Mouse (Mus musculus): ENCODE results near the gene Ppp4r1.

The Ppp4r1 gene

GRCm38 (mm10) chr17:65802026-65802425 lies 19.7 kb downstream of the Ppp4r1 start:
- no peak for DNase-seq (ENCODE audit: low spot score)

- DNase-seq (ENCODE audit: low spot score) = no peak
Measured at GRCm38 (mm10) chr17:65805966-65806365, 23.6 kb downstream of the Ppp4r1 start.

- DNase-seq (ENCODE audit: low spot score) = no peak
Measured at GRCm38 (mm10) chr17:65806416-65806815, 24.0 kb downstream of the Ppp4r1 start.

GRCm38 (mm10) chr17:65811032-65811431 lies 28.7 kb downstream of the Ppp4r1 start:
- DNase-seq (ENCODE audit: low spot score) = no peak

DNA sequence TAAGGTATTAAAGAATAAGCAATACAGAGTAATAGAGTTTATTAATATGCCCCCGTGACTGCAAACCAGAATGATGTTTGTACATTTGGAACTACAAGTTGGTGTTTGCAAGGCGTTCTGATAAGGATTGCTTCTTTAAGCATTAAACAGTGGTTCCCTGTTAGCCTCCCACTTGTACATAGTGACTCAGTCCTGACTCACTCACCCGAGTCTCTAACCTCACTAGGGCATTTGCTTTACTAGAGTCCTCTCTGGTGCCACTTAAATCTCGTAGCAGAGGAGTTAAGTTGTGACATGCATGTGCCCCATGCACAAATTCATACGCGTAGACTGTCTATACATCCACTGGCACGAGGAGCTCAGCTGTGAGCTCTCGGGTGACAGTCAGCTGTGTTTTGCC lies 31.4 kb downstream of the Ppp4r1 start:
- DNase-seq (ENCODE audit: low spot score) = no peak

DNA sequence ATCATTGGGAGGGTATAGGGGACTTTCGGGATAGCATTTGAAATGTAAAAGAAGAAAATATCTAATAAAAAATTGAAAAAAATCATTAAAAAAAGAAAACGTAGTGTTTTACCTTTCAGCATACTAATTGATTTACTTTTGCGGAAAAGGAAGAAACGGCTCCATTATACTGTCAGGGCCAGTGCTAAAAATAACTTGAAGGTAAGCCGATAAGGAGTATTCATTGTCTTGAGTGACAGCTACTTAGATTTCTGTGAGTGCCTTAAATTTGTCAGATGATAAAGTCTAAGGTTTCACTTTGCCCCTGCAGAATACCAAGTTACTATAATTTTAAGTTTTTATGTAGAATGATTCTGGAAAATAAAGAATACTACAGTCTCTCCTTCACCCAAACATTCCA lies 37.8 kb downstream of the Ppp4r1 start:
- no peak for DNase-seq (ENCODE audit: low spot score)

DNA sequence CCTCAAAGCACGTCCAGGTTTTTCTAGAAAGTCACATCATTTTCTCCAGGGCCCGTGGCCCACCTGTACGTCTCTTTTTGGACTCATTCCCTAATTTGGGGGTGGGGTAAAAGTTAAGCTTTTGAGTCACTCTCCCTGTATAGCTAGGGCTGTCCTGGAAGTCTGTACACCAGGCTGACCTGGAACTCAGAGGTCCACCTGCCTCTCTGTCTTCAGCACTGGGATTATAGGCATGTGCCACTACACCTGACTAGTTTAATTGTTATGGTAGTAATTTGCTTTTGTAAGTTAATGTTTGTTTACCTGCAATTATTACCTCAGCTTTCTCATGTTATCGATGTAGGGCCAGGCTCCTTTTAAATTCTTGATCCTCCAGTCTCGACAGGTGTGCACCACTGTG lies 40.0 kb downstream of the Ppp4r1 start:
- no peak for DNase-seq (ENCODE audit: low spot score)

DNA sequence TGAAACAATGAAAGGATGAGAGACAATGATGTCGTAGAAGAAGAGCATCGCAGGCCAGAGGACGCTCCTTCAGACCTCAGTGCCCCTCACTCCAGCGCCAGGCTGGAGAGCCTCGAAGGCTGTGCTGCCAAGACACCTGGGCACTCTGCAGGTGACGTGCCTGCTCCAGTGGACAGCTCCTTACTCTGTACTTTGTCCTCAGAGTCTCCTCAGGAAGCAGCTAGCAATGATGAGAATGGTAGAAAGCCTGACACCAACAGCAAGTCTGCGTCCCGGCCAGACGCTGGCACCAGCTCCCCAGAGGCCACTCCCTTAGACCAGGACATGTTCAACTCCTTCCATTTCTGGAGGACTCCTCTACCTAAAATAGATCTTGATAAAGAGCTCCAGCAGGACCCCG lies 41.9 kb downstream of the Ppp4r1 start:
- DNase-seq (ENCODE audit: low spot score) = no peak

GRCm38 (mm10) chr17:65826257-65826656 lies 43.9 kb downstream of the Ppp4r1 start:
- DNase-seq (ENCODE audit: low spot score) = no peak

- no peak for DNase-seq (ENCODE audit: low spot score)
Measured at GRCm38 (mm10) chr17:65827119-65827840, 44.9 kb downstream of the Ppp4r1 start.

DNA sequence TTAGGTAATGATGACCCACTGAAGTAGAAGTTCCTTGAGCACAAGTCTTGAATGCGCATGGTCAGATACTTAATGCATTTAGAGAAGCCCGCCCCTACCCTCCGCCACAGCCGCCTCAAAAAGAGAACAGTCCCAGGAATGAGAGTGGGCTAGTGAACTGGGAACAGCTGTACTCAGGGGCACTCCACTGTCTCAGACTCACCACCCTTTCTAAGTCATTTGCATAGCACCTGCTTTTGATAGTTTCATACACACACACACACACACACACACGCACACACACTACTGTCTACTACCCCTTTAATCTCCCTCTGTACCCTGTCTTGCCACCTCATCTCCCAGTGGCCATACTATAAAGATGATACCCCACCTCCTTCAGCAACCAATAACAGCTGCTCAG lies 45.5 kb downstream of the Ppp4r1 start:
- DNase-seq (ENCODE audit: low spot score) = no peak

- DNase-seq (ENCODE audit: low spot score) = no peak
Measured at GRCm38 (mm10) chr17:65828951-65829350, 46.6 kb downstream of the Ppp4r1 start.

DNA sequence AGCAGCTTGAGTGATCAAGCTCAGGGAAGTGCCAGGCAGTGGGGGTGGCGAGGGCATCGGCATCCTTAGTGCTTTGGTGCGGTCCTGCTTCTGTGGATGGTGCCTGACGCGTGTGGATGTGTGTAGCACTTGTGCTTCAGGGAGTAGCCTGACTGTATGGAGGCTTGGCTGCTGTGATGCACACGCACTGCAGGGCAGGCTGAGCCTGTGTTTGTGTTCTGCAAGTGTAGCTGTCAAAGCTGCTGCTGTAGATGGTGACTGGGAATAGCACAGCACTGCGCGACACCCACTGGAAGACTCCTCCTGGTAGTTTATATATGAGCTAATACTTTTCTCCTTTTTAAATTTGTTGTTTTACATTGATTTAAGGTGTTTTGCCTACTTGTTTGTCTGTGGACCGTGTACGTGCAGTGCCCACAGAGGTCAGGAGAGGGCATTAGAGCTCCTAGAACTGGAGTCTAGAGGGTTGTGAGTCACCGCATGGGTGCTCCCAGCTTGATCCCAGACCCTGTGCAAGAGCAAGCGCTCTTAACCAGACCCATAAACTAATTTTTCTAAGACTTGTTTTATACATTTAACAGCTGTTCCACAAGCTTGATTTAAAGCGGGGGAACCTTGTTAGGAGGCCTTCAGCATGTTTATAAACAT lies 48.0 kb downstream of the Ppp4r1 start:
- no peak for DNase-seq (ENCODE audit: low spot score)

- no peak for DNase-seq (ENCODE audit: low spot score)
Measured at GRCm38 (mm10) chr17:65833891-65834290, 51.5 kb downstream of the Ppp4r1 start.

- no peak for DNase-seq (ENCODE audit: low spot score)
Measured at GRCm38 (mm10) chr17:65836746-65837145, 54.4 kb downstream of the Ppp4r1 start.

DNA sequence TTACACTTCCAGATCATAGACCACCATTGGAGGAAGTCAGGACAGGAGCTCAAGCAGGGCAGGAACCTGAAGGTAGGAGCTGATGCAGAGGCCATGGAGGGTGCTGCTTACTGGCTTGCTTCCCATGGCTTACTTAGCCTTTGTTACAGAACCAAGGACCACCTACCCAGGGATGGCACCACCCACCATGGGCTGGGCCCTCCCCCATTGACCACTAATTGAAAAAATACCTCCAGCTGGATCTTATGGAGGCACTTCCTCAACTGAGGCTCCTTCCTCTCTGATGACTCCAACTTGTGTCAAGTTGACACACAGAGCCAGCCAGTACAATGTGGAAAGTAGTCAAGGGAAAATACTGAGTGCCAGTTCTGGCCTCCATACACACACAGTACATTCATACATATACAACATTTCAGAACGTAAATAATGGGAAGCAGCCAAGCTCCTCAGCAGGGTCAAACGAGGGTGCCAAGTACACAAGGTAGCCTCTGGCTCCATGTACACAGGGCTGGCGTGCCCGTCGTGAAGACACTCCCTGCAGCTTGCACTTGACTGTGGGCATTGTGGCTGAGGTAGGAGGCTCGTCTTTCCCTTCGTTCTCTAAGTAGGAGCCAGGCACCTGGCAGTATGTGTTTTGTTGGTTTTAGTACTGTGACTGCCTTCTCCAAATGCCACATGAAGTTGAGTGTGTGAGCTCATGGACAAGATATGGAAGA lies 57.3 kb downstream of the Ppp4r1 start:
- DNase-seq (ENCODE audit: low spot score) = no peak

- no peak for DNase-seq (ENCODE audit: low spot score)
Measured at GRCm38 (mm10) chr17:65842669-65843381, 60.5 kb downstream of the Ppp4r1 start.

- DNase-seq (ENCODE audit: low spot score) = no peak
Measured at GRCm38 (mm10) chr17:65845423-65845822, 63.0 kb downstream of the Ppp4r1 start.

DNA sequence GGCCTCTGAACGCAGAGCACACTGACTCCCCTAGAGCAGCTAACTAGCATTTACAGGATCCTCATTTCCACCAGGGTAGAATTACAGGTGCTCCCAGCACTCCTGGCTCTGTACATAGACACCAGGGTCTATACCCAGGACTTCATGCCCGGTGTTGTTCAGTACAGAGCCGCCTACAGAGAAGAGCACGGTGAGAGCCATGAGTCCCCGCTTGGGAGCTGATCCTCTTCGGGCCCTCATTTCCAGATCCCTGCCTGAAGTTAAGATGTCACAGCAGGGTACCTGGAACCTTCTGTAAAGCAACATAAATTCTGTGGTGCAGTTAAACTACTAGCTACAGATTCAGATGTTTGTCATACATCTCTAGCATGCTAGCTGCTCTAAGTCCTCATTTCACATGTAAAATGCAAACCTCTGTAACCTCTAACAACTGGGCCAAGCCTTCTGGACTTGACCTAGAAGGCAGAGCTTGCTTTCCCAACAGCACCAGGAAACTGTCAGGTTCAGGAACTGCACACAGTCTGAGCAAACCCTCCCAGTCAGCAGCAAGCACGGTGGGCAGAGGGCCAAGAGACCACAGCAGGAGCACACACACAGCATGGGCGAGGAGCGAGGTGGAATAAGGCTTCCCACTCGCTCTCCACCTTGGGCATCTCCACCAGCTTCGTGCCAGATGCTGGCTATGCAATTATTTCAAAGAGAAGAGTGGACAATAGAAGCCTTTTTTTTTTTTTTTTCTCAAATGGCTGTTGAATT lies 65.5 kb downstream of the Ppp4r1 start:
- no peak for DNase-seq (ENCODE audit: low spot score)

GRCm38 (mm10) chr17:65850487-65850886 lies 68.1 kb downstream of the Ppp4r1 start:
- no peak for DNase-seq (ENCODE audit: low spot score)

DNA sequence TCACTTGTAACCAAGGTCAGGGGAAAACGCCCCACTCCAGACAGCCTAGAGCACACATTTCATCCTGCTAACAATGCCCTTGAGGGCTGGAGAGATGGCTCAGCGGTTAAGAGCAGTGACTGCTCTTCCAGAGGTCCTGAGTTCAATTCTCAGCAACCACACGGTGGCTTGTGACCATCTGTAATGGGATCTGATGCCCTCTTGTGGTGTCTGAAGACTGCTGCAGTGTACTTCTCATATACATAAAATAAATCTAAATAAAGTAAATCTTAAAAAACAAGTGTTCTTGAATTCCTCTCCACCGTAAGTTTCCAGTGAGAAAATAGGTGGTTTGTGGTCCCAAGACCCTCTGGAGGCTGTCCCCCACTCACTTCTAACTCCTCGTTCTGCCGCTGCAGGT lies 69.4 kb downstream of the Ppp4r1 start:
- no peak for DNase-seq (ENCODE audit: low spot score)

DNA sequence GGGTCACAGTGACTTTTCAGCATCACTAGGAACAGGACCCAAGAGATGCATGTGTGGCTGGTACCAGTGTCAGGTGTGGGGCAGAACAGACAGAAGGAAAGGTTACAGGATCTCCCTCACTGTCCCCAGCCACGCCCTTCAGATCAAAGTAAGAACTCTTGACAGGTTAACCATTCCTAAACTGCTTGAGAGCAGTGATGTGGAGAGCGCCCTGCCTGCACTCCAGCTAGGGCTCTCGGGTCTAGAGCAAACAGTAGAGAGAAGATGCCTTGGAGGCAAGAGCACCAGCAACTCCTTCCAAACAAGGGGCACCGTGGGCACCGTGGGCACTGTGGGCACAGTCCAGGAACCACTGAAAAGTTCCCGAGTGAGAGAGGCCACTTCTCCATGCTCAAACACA lies 71.0 kb downstream of the Ppp4r1 start:
- no peak for DNase-seq (ENCODE audit: low spot score)
